Mouse (Mus musculus) kidney, adult 9 months (tissue): ENCODE results near the gene BC030499.
A peak's percentile ranks its signal among the peaks of the same experiment; 100 is the strongest.
"Not testable (repeated sequence)": the region's sequence is repeated elsewhere in the genome, so short reads cannot be mapped to it uniquely, and the experiment has no call there.

Source experiments
- DNase-seq: peaks from one replicate; pipeline ENCODE4 v3.0.0; 2022

Gene BC030499

GRCm38 (mm10) chr11:78290654-78291053, at the start of gene BC030499:
TSS of gene BC030499 (plus strand) at chr11:78290841.
- no peak for DNase-seq

GRCm38 (mm10) chr11:78245261-78245626, 45.4 kb upstream of the BC030499 start:
- peak; percentile 30 for DNase-seq

GRCm38 (mm10) chr11:78245627-78246317, 44.9 kb upstream of the BC030499 start, which contains the start of the genes Sdf2 and Supt6:
TSS of gene Sdf2 (plus strand) at chr11:78245746.
TSS of gene Supt6 (minus strand) at chr11:78245987.
- peak; percentile 95 for DNase-seq

DNA sequence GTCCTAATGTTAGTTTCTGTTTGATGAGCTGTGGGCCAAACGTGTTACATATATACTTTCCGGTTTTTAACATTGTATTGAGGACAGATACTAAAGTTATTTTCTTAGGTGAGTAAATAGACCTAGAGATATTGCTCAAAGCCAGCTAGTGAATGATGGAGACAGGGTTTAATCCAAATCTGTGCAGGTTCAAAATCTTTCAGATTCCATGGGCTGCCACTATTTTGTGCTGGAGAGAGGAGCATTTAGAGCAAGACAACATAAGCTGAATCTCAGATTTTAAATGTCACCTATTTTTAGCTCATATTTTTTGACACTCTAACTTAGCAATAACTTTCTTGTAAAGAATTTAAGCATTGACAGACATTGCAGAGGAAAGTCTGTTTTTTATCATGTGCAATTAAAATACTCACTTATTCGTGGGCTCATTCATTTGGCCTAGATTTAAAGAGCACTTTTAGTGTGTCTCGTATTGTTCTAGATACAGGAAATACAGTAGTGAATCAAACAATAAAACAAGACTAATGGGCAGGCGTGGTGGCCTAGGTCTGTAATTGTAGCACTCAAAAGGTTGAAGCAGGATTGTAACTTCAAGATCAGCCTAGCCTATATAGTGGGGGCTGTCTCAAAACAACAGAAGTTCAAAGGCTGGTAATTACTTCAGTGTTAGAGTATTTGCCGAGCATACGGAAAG, 44.2 kb upstream of the BC030499 start:
- DNase-seq: no peak

DNA sequence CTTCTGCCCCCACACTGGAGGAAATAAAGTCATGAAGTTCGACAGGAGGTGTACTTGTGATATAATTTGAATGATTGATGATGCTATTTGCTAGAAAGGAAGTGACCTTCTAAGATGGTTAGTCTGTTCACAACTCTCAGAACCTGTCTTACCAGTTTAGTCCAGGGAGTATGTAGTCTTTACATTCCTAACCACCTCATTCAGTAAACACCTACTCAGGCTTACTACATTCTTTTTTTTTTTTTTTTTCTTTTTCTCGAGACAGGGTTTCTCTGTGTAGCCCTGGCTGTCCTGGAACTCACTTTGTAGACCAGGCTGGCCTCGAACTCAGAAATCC, 43.7 kb upstream of the BC030499 start:
- no peak for DNase-seq

- no peak for DNase-seq
These were observed 42.9 kb upstream of the BC030499 start for GRCm38 (mm10) chr11:78247727-78248140.

GRCm38 (mm10) chr11:78256618-78257017, 34.0 kb upstream of the BC030499 start:
- peak; percentile 61 for DNase-seq

DNA sequence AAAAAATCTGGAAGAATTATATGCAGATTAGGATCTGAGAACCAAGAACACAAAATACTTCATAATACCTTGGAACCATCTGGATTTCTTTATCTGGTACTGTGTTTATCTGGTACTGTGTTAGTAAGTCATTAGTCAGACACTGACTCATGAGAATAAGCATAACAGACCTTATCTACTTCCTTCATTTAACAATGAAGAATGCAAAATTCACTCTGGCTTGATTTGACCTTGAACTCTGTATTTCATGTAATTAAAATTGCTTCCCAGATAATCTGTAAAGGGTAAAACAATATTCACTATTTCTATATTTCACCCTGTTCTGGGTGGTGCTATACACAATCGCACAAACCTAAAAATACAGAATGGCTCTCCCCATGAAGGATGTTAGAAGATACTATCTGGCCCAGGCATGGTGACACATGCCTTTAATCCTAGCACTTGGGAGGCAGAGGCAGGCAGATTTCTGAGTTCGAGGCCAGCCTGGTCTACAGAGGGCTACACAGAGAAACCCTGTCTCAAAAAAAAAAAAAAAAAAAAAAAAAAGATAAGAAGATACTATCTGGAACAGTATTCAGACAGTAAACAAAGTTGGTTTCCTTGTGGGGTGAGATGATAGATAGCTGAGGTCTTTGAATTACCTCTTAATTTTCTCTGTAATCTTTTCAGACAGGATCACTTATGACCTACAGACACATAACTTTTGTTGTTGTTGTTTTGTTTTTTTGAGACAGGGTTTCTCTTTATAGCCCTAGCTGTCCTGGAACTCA, 30.0 kb upstream of the BC030499 start:
- no peak for DNase-seq

- peak; percentile 91 for DNase-seq
These were observed 29.0 kb upstream of the BC030499 start, which contains the start of gene 2610507B11Rik for GRCm38 (mm10) chr11:78261380-78262352. TSS of gene 2610507B11Rik (plus strand) at chr11:78261752.

- peak; percentile 64 for DNase-seq
These were observed 28.1 kb upstream of the BC030499 start for GRCm38 (mm10) chr11:78262550-78262949.

DNA sequence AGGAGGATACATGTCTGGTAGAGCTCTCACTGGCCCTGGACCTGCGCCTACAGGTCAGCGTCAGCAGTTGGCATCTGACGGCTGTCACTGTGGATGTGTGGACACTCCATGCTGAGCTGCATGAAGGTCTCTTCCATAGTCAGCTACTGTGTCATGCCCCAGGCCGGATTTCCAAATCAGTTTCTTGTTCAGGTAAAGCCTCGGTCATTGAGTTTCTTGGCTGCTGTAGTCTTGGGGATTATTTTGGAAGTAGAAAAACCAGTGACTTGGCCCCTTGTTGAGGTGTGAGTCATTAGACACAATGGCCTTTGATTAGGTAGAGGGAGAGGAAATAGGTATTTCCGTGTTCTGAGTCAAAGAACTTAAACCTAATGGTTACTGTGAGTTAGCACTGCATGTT, 25.1 kb upstream of the BC030499 start:
- DNase-seq: no peak

DNA sequence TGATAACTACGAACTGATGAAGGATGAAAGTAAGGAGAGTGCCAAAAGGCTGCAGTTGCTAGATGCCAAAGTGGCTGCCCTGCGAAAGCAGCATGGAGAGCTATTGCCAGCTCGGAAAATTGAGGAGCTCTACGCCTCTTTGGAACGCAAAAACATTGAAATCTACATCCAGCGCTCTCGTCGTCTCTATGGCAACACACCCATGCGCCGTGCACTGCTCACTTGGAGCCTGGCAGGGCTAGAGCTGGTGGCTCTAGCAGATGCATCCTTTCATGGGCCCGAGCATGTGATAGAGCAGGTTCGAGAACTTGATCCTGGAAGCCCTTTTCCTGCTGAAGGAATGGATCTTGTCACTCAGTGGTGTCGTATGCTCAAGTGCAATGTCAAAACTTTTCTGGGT, 18.7 kb upstream of the BC030499 start:
- DNase-seq: no peak

GRCm38 (mm10) chr11:78275596-78275995, 15.0 kb upstream of the BC030499 start:
- no peak for DNase-seq

GRCm38 (mm10) chr11:78276169-78276568, 14.5 kb upstream of the BC030499 start:
- DNase-seq: not testable (repeated sequence)

GRCm38 (mm10) chr11:78278853-78279252, 11.8 kb upstream of the BC030499 start:
- DNase-seq: no peak

GRCm38 (mm10) chr11:78279586-78279985, 11.1 kb upstream of the BC030499 start:
- no peak for DNase-seq

- no peak for DNase-seq
These were observed 1.4 kb upstream of the BC030499 start for GRCm38 (mm10) chr11:78289146-78289763.

GRCm38 (mm10) chr11:78294585-78294984, 3.9 kb downstream of the BC030499 start:
- no peak for DNase-seq

- DNase-seq: no peak
These were observed 10.3 kb downstream of the BC030499 start for GRCm38 (mm10) chr11:78300917-78301316.

- peak; percentile 91 for DNase-seq
These were observed 10.9 kb downstream of the BC030499 start, which contains the start of gene Spag5 for GRCm38 (mm10) chr11:78301357-78302084. TSS of gene Spag5 (plus strand) at chr11:78301529.

GRCm38 (mm10) chr11:78305272-78305671, 14.6 kb downstream of the BC030499 start:
- no peak for DNase-seq
